Mouse (Mus musculus): ENCODE data around the gene Mmp19.

- no peak for TF ChIP-seq CTCF (IDR thresholded peaks at IDR 0.05; ENCODE audit: extremely low read depth, insufficient read depth, insufficient read length, insufficient replicate concordance)
- no peak for TF ChIP-seq POLR2A (IDR thresholded peaks at IDR 0.05; ENCODE audit: low read depth, low read length)
These were observed 46.5 kb upstream of the Mmp19 start for GRCm38 (mm10) chr10:128744211-128744610.

Data from spleen, adult 2 months (tissue).